Mouse (Mus musculus): Measurements from ENCODE around the gene Tmub2. TPM values are rescaled to one million over a fixed set of nuclear protein-coding genes. Genes with fewer than 3 reads are reported as not detected.

The Tmub2 gene
- polyA plus RNA-seq, 1 experiment from 2014 or later = 79.6 TPM

- Histone ChIP-seq H3K36me3 (no peaks in the 10 kb centered on the region), H3K4me1 (replicated peaks) (peaks cover 10% of the 10 kb centered on the region), H3K9ac (no peak overlapping the region), H3K9me3 (no peaks in the 10 kb centered on the region), H3K27me3 (no peaks in the 10 kb centered on the region), H3K27ac (replicated peaks) (no peak overlapping the region), H3K4me2 (no peak overlapping the region), H3K4me3 (no peak overlapping the region)
- ATAC-seq (ENCODE audit: low read depth) = no peak
- 81% methylated on average over 6 of the region's 6 CpGs for WGBS
Observed at GRCm38 (mm10) chr11:102321931-102322330, 37.2 kb downstream of the Tmub2 start.

- H3K27me3 ChIP-seq = no peaks in the 10 kb centered on the region
- no peak overlapping the region for H3K9ac ChIP-seq
- no peak for ATAC-seq (ENCODE audit: low read depth)
- peaks cover 10% of the 10 kb centered on the region for H3K4me1 ChIP-seq (replicated peaks)
- H3K36me3 ChIP-seq = no peaks in the 10 kb centered on the region
- 90% methylated on average over 1 of the region's 1 CpGs for WGBS
- H3K4me3 ChIP-seq = no peak overlapping the region
- no peak overlapping the region for H3K4me2 ChIP-seq
- no peaks in the 10 kb centered on the region for H3K9me3 ChIP-seq
- H3K27ac ChIP-seq (replicated peaks) = no peak overlapping the region
Observed at GRCm38 (mm10) chr11:102323516-102323915, 38.8 kb downstream of the Tmub2 start.

GRCm38 (mm10) chr11:102327250-102327649, 42.5 kb downstream of the Tmub2 start:
- no peaks in the 10 kb centered on the region for H3K4me1 ChIP-seq (replicated peaks)

GRCm38 (mm10) chr11:102327839-102328238, 43.1 kb downstream of the Tmub2 start:
- no peak overlapping the region for H3K9ac ChIP-seq
- H3K36me3 ChIP-seq = no peaks in the 10 kb centered on the region
- H3K4me2 ChIP-seq = no peak overlapping the region
- H3K9me3 ChIP-seq = no peaks in the 10 kb centered on the region
- H3K27ac ChIP-seq (replicated peaks) = no peak overlapping the region
- no peak for ATAC-seq (ENCODE audit: low read depth)
- H3K27me3 ChIP-seq = no peaks in the 10 kb centered on the region
- 87% methylated on average over 7 of the region's 7 CpGs for WGBS
- no peaks in the 10 kb centered on the region for H3K4me1 ChIP-seq (replicated peaks)
- no peak overlapping the region for H3K4me3 ChIP-seq

More at GRCm38 (mm10) chr11:102327250-102327649, 42.5 kb downstream of the Tmub2 start:
- Histone ChIP-seq H3K27ac (replicated peaks) (no peak overlapping the region), H3K27me3 (no peaks in the 10 kb centered on the region), H3K4me2 (no peak overlapping the region), H3K9ac (no peak overlapping the region), H3K9me3 (no peaks in the 10 kb centered on the region), H3K36me3 (no peaks in the 10 kb centered on the region), H3K4me3 (no peak overlapping the region)
- WGBS = 69% methylated on average over 5 of the region's 5 CpGs
- ATAC-seq (ENCODE audit: low read depth) = no peak

GRCm38 (mm10) chr11:102329518-102329917, 44.8 kb downstream of the Tmub2 start:
- Histone ChIP-seq H3K9ac (no peak overlapping the region), H3K27me3 (no peaks in the 10 kb centered on the region), H3K4me2 (no peak overlapping the region), H3K27ac (replicated peaks) (no peak overlapping the region), H3K9me3 (no peaks in the 10 kb centered on the region), H3K4me3 (no peak overlapping the region), H3K36me3 (no peaks in the 10 kb centered on the region), H3K4me1 (replicated peaks) (no peaks in the 10 kb centered on the region)
- ATAC-seq (ENCODE audit: low read depth) = no peak

- Histone ChIP-seq H3K36me3 (no peaks in the 10 kb centered on the region), H3K9me3 (no peaks in the 10 kb centered on the region), H3K9ac (no peak overlapping the region), H3K27ac (replicated peaks) (no peak overlapping the region), H3K4me1 (replicated peaks) (peaks cover 2% of the 10 kb centered on the region), H3K27me3 (no peaks in the 10 kb centered on the region), H3K4me3 (no peak overlapping the region), H3K4me2 (no peak overlapping the region)
- WGBS = 77% methylated on average over 3 of the region's 3 CpGs
- ATAC-seq (ENCODE audit: low read depth) = no peak
Observed at GRCm38 (mm10) chr11:102330039-102330438, 45.3 kb downstream of the Tmub2 start.

GRCm38 (mm10) chr11:102331806-102332205, 47.1 kb downstream of the Tmub2 start:
- Histone ChIP-seq H3K9ac (no peak overlapping the region), H3K4me2 (no peak overlapping the region), H3K9me3 (no peaks in the 10 kb centered on the region), H3K27ac (replicated peaks) (no peak overlapping the region), H3K4me1 (replicated peaks) (peaks cover 7% of the 10 kb centered on the region), H3K27me3 (no peaks in the 10 kb centered on the region), H3K4me3 (no peak overlapping the region), H3K36me3 (no peaks in the 10 kb centered on the region)
- WGBS = 55% methylated on average over 4 of the region's 4 CpGs
- no peak for ATAC-seq (ENCODE audit: low read depth)

- no peak overlapping the region for H3K4me3 ChIP-seq
- no peaks in the 10 kb centered on the region for H3K9me3 ChIP-seq
- H3K4me1 ChIP-seq (replicated peaks) = peaks cover 7% of the 10 kb centered on the region
- H3K27ac ChIP-seq (replicated peaks) = no peak overlapping the region
- no peaks in the 10 kb centered on the region for H3K27me3 ChIP-seq
- H3K4me2 ChIP-seq = no peak overlapping the region
- H3K9ac ChIP-seq = no peak overlapping the region
- ATAC-seq (ENCODE audit: low read depth) = no peak
- H3K36me3 ChIP-seq = no peaks in the 10 kb centered on the region
Observed at GRCm38 (mm10) chr11:102333061-102333460, 48.3 kb downstream of the Tmub2 start.

GRCm38 (mm10) chr11:102334010-102334409, 49.3 kb downstream of the Tmub2 start:
- Histone ChIP-seq H3K27me3 (no peaks in the 10 kb centered on the region), H3K27ac (replicated peaks) (no peak overlapping the region), H3K9me3 (no peaks in the 10 kb centered on the region), H3K9ac (no peak overlapping the region), H3K36me3 (no peaks in the 10 kb centered on the region), H3K4me3 (no peak overlapping the region), H3K4me2 (no peak overlapping the region), H3K4me1 (replicated peaks) (peaks cover 7% of the 10 kb centered on the region)
- WGBS = 69% methylated on average over 4 of the region's 4 CpGs
- ATAC-seq (ENCODE audit: low read depth) = no peak

- Histone ChIP-seq H3K27ac (replicated peaks) (0 out of 2 replicates have a peak overlapping the region, but pooled peaks have one; percentile 38), H3K4me1 (replicated peaks) (peaks cover 7% of the 10 kb centered on the region), H3K27me3 (no peaks in the 10 kb centered on the region), H3K4me2 (no peak overlapping the region), H3K36me3 (no peaks in the 10 kb centered on the region), H3K9me3 (no peaks in the 10 kb centered on the region), H3K4me3 (no peak overlapping the region), H3K9ac (no peak overlapping the region)
- 36% methylated on average over 9 of the region's 9 CpGs for WGBS
- no peak for ATAC-seq (ENCODE audit: low read depth)
Observed at GRCm38 (mm10) chr11:102334973-102335700, 50.4 kb downstream of the Tmub2 start.

- H3K4me3 ChIP-seq = no peak overlapping the region
- WGBS = 88% methylated on average over 1 of the region's 1 CpGs
Observed at GRCm38 (mm10) chr11:102336191-102336590, 51.5 kb downstream of the Tmub2 start.

GRCm38 (mm10) chr11:102337921-102338320, 53.2 kb downstream of the Tmub2 start:
- Histone ChIP-seq H3K9ac (no peak overlapping the region), H3K4me2 (no peak overlapping the region), H3K4me3 (no peak overlapping the region), H3K27ac (replicated peaks) (no peak overlapping the region), H3K9me3 (no peaks in the 10 kb centered on the region), H3K36me3 (no peaks in the 10 kb centered on the region), H3K27me3 (no peaks in the 10 kb centered on the region), H3K4me1 (replicated peaks) (peaks cover 7% of the 10 kb centered on the region)
- 30% methylated on average over 1 of the region's 1 CpGs for WGBS
- ATAC-seq (ENCODE audit: low read depth) = no peak

More at GRCm38 (mm10) chr11:102336191-102336590, 51.5 kb downstream of the Tmub2 start:
- no peak overlapping the region for H3K9ac ChIP-seq
- H3K4me1 ChIP-seq (replicated peaks) = peaks cover 7% of the 10 kb centered on the region
- no peak overlapping the region for H3K27ac ChIP-seq (replicated peaks)
- no peaks in the 10 kb centered on the region for H3K9me3 ChIP-seq
- ATAC-seq (ENCODE audit: low read depth) = no peak
- no peak overlapping the region for H3K4me2 ChIP-seq
- no peaks in the 10 kb centered on the region for H3K27me3 ChIP-seq
- H3K36me3 ChIP-seq = no peaks in the 10 kb centered on the region

- 27% methylated on average over 3 of the region's 3 CpGs for WGBS
- no peaks in the 10 kb centered on the region for H3K36me3 ChIP-seq
- H3K9ac ChIP-seq = no peak overlapping the region
- H3K27me3 ChIP-seq = no peaks in the 10 kb centered on the region
- peaks cover 7% of the 10 kb centered on the region for H3K4me1 ChIP-seq (replicated peaks)
- H3K4me2 ChIP-seq = no peak overlapping the region
- ATAC-seq (ENCODE audit: low read depth) = no peak
- H3K27ac ChIP-seq (replicated peaks) = no peak overlapping the region
- no peaks in the 10 kb centered on the region for H3K9me3 ChIP-seq
- no peak overlapping the region for H3K4me3 ChIP-seq
Observed at GRCm38 (mm10) chr11:102338561-102338960, 53.8 kb downstream of the Tmub2 start.

Data from neural tube, embryonic 13.5 days (tissue).